Mouse (Mus musculus): ENCODE data around the gene Zfp446.

Gene Zfp446

GRCm38 (mm10) chr7:13023928-13024731, 46.5 kb downstream of the Zfp446 start:
- DNase-seq (ENCODE audit: inconsistent ontology term): peak; percentile 96

- DNase-seq (ENCODE audit: inconsistent ontology term): peak; percentile 82
Measured at GRCm38 (mm10) chr7:13024805-13025204, 47.2 kb downstream of the Zfp446 start.

GRCm38 (mm10) chr7:13025511-13026112, 48.0 kb downstream of the Zfp446 start:
- DNase-seq (ENCODE audit: inconsistent ontology term): no peak

- no peak for DNase-seq (ENCODE audit: inconsistent ontology term)
Measured at GRCm38 (mm10) chr7:13028986-13029385, 51.3 kb downstream of the Zfp446 start.

- DNase-seq (ENCODE audit: inconsistent ontology term): no peak
Measured at GRCm38 (mm10) chr7:13031069-13031468, 53.4 kb downstream of the Zfp446 start.

- no peak for DNase-seq (ENCODE audit: inconsistent ontology term)
Measured at GRCm38 (mm10) chr7:13031983-13032382, 54.3 kb downstream of the Zfp446 start.

GRCm38 (mm10) chr7:13032541-13032940, 54.9 kb downstream of the Zfp446 start:
- no peak for DNase-seq (ENCODE audit: inconsistent ontology term)

GRCm38 (mm10) chr7:13033451-13034147, 56.0 kb downstream of the Zfp446 start:
- DNase-seq (ENCODE audit: inconsistent ontology term): peak; percentile 21

- DNase-seq (ENCODE audit: inconsistent ontology term): peak; percentile 96
Measured at GRCm38 (mm10) chr7:13034148-13034977, 56.7 kb downstream of the Zfp446 start, which contains the start of gene Chmp2a. TSS of gene Chmp2a (minus strand) at chr7:13034807.

Measured in Muller cell, postnatal 12 days (primary cell).